Mouse (Mus musculus) naive thymus-derived CD4-positive, alpha-beta T cell, adult 2 months (primary cell): ENCODE data around the gene Map2k2.

Source experiments
- DNase-seq: peaks from one replicate; pipeline ENCODE4 v3.0.0-alpha.2; 2011; ENCODE audit warnings: low read depth

Map2k2 gene

DNA sequence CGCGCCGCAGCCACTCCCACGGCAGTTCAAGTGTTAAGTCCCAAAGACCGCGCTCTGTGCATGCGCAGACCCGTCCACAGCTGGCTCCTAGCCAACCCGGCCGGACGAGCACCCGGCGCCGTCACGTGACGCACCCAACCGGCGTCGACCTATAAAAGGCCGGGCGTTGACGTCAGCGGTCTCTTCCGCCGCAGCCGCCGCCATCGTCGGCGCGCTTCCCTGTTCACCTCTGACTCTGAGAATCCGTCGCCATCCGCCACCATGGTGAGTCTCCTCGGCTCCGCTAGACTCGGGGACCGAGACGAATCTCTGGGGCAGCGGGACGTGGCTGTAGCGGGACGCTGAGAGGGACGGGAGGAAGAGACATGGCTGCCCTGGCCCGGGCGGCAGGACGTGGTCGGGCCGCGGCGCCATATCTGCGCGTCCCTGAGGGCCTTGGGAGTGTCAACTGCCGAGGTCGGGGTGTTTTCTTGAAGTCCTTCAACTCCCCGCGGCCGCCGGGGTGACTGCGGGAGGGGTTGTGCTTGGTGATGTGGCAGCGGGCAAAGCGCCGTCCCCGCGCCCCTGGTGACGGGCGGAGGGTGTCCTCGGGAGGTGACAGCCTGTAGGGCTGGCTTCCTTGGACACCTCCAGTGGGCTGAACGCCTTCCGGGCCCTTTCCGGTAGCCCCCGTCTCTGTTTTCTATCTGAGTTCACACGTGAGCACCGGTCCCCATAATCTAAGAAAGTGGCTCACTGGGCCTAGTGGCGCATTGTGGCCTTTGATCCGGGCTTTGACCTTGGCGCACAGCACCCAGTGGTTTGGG is 71.0 kb downstream of the Map2k2 start, which contains the start of gene Eef2:
Eef2 (plus strand) TSS at position 166 of the 806 bp plus-strand sequence.
- peak; percentile 97 for DNase-seq

GRCm38 (mm10) chr10:81177491-81177925 is 71.8 kb downstream of the Map2k2 start:
- DNase-seq: no peak

- DNase-seq: no peak
Observed at GRCm38 (mm10) chr10:81177958-81178712, 72.4 kb downstream of the Map2k2 start.

GRCm38 (mm10) chr10:81178927-81179326 is 73.2 kb downstream of the Map2k2 start:
- no peak for DNase-seq

DNA sequence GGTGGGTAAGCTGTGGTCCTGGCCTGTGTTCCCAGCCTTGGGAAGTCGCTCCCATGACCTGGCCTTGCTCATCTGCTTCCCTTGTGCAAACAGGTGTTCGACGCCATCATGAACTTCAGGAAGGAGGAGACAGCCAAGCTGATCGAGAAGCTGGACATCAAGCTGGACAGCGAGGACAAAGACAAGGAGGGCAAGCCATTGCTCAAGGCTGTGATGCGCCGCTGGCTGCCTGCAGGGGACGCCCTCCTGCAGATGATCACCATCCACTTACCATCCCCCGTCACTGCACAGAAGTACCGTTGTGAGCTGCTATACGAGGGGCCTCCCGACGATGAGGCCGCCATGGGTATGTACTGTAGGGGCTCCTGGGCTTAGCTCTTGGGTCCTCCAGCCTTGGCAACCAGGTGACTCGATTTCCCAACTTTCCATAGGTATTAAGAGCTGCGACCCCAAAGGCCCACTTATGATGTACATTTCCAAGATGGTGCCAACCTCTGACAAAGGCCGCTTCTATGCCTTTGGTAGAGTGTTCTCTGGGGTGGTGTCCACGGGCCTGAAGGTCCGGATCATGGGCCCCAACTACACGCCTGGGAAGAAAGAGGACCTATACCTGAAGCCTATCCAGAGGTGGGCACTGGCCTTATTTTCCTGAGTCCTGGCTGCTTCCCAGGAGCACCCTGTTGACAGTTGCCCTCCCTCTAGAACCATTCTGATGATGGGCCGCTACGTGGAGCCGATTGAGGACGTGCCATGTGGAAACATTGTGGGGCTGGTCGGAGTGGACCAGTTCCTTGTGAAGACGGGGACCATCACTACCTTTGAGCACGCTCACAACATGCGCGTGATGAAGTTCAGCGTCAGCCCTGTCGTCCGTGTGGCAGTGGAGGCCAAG is 74.0 kb downstream of the Map2k2 start:
- DNase-seq: no peak

DNA sequence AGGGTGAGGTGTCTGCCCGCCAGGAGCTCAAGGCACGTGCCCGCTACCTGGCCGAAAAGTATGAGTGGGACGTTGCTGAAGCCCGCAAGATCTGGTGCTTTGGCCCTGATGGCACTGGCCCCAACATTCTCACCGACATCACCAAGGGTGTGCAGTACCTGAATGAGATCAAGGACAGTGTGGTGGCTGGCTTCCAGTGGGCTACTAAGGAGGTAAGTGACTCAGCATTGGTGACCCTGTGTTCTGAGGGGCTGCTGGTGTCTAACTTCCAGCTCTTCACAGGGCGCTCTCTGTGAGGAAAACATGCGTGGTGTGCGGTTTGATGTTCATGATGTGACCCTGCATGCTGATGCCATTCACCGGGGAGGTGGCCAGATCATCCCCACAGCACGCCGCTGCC is 75.2 kb downstream of the Map2k2 start:
- peak; percentile 37 for DNase-seq

DNA sequence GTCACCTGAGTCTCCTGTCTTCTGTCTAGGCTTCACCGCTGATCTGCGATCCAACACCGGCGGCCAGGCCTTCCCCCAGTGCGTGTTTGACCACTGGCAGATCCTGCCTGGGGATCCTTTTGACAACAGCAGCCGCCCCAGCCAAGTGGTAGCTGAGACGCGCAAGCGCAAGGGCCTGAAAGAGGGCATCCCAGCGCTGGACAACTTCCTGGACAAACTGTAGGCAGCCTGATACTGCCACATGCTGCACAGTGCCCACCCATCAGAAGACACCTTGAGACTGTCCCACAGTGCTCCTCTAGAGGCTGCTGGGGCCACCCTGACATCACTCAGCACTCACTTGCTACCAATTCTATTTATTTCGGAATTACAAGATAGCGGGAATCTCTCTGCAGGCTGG is 76.1 kb downstream of the Map2k2 start:
- DNase-seq: peak; percentile 39

DNA sequence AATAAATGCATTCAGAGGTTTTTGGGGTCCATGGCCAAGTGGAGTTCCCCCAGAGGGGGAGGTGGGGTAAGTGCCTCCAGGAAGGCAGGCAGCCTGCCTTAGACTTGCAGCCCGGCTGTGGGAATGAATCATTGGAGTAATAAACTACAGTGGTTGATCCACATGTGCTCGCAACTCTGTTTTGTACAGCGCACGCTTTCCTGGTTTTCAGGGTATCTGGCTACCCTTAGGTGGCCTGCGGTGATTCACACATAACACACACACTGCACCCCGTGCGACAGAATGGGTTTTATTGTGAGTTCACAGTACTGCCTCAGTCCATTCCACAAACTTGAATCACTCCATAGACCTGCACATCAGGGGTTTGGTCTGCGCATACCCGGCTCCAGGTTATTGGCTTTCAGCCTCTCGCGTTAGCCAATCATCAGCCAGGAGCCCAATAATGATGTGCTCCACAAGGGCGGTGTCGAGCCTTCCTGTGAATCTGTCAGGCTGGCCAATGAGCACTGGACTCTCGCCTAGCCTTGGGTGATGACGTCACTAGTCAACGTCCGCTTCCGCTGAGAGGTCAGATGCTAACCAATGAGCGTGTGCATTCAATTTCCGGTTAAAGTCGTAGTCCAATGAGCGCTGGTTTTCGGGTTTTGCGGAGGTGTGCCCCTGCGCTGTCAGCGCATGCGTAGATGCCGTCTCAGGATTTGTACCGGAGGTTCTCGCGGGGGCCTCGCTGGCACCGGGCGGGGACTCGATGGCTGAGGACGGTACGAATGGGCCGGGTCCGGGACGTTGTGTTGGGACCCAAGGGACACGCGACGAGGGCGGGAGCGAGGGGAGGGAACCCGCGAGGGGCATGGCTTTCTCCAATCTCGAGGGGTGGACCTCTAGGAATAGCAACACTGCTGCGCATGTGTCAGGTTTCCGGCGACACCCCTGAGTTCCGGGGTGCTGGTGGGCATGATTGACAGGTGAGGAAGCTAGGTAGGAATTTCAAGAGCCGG is 76.9 kb downstream of the Map2k2 start, which contains the start of gene Dapk3:
Dapk3 (plus strand) TSS at position 670 of the 998 bp plus-strand sequence.
- peak; percentile 98 for DNase-seq
